Mouse (Mus musculus): ENCODE measurements around the gene Cyp39a1. TPM values are rescaled to one million over a fixed set of nuclear protein-coding genes. Genes with fewer than 3 reads are reported as not detected.
A peak's percentile ranks its signal among the peaks of the same experiment; 100 is the strongest.

The Cyp39a1 gene
- total and polyA plus RNA-seq, 2 experiments from 2014 or later: 1.7 to 8.9 TPM

DNA sequence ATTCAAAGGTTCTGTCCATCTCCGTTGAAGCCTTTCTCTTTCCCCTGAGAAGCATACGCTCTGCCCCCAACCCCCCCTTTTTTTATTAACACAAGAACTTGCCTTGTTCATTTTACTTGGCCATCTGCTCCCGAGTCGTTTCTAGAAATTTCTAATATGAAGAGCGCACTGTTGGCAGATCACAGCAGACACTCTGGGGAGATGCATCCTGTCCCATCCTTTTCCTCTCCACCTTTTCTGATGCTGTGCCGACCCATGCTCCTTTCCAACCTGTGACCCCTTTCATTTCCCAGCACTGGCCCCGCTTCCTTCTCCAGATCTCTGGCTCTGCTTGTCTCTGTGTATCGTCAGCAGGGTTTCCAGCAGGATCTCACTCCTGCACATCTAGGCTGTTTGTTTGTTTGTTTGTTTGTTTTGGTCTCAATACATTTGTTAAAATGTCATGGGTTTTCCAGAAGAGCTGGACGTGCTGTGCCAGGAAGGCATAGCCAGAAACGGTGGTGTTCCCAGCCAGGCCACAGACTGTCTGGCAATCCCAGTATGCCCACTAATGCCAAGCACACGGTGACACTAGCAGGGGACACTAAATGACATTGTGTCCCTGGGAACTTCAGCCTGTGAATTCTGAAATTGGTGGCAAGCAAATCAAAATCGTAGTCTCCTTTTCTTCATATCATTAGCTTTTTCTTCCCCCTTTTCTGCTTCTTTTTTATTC lies 37.1 kb downstream of the Cyp39a1 start:
- Histone ChIP-seq H3K9ac (no peak overlapping the region), H3K27me3 (ENCODE audit: insufficient read depth, low read length) (no peaks in the 10 kb centered on the region), H3K4me3 (ENCODE audit: low read depth, low read length) (no peak overlapping the region), H3K9me3 (ENCODE audit: low read length) (0 out of 2 replicates have a peak, but pooled peaks cover 2% of the 10 kb centered on the region), H3K4me1 (ENCODE audit: insufficient read depth) (no peaks in the 10 kb centered on the region), H3K27ac (ENCODE audit: low read depth, low read length) (no peak overlapping the region), H3K4me2 (ENCODE audit: low read depth) (no peak overlapping the region), H3K36me3 (ENCODE audit: insufficient read depth) (no peaks in the 10 kb centered on the region)
- ATAC-seq (no peak), DNase-seq (no peak)
- WGBS: 81% methylated on average over 12 of the region's 12 CpGs
- no peak for TF ChIP-seq CTCF (IDR thresholded peaks at IDR 0.05; ENCODE audit: low read depth)

DNA sequence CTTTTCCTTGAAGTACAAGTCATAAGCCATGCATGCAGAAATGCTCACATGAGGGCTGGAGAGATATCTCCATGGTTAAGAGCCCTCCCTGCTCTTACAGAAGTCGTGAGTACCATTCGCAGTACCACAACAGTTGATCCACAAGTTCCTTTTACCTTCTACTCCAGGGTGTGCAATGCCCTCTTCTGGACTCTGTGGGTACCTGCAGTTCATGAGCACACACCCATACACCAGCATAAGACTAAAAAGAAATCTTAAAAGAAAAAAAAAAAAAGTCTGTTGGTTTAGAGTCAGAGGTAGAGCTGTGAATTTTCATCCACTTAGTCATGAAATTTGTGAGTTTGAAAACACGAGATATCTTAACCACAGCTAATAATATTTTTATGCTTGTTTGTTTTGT lies 39.5 kb downstream of the Cyp39a1 start:
- Histone ChIP-seq H3K9ac (no peak overlapping the region), H3K4me2 (ENCODE audit: low read depth) (no peak overlapping the region), H3K27ac (ENCODE audit: low read depth, low read length) (no peak overlapping the region), H3K36me3 (ENCODE audit: insufficient read depth) (no peaks in the 10 kb centered on the region), H3K9me3 (ENCODE audit: low read length) (0 out of 2 replicates have a peak, but pooled peaks cover 2% of the 10 kb centered on the region), H3K4me1 (ENCODE audit: insufficient read depth) (no peaks in the 10 kb centered on the region), H3K27me3 (ENCODE audit: insufficient read depth, low read length) (no peaks in the 10 kb centered on the region), H3K4me3 (ENCODE audit: low read depth, low read length) (no peak overlapping the region)
- 95% methylated on average over 3 of the region's 3 CpGs for WGBS
- no peak for TF ChIP-seq CTCF (IDR thresholded peaks at IDR 0.05; ENCODE audit: low read depth)
- DNase-seq: no peak
- ATAC-seq: no peak

GRCm38 (mm10) chr17:43707254-43707653 lies 40.0 kb downstream of the Cyp39a1 start:
- no peaks in the 10 kb centered on the region for H3K27me3 ChIP-seq (ENCODE audit: insufficient read depth, low read length)
- ATAC-seq: no peak
- H3K9me3 ChIP-seq (ENCODE audit: low read length): 0 out of 2 replicates have a peak, but pooled peaks cover 2% of the 10 kb centered on the region
- no peak overlapping the region for H3K9ac ChIP-seq
- H3K4me3 ChIP-seq (ENCODE audit: low read depth, low read length): no peak overlapping the region
- TF ChIP-seq CTCF (IDR thresholded peaks at IDR 0.05; ENCODE audit: low read depth): peak; percentile 18; the same call in 1 of the 2 replicates
- 66% methylated on average over 3 of the region's 3 CpGs for WGBS
- H3K36me3 ChIP-seq (ENCODE audit: insufficient read depth): no peaks in the 10 kb centered on the region
- DNase-seq: no peak
- no peak overlapping the region for H3K4me2 ChIP-seq (ENCODE audit: low read depth)
- H3K27ac ChIP-seq (ENCODE audit: low read depth, low read length): no peak overlapping the region
- H3K4me1 ChIP-seq (ENCODE audit: insufficient read depth): no peaks in the 10 kb centered on the region

GRCm38 (mm10) chr17:43711557-43712352 lies 44.5 kb downstream of the Cyp39a1 start:
- Histone ChIP-seq H3K9ac (no peak overlapping the region), H3K4me2 (ENCODE audit: low read depth) (no peak overlapping the region), H3K27me3 (ENCODE audit: insufficient read depth, low read length) (no peaks in the 10 kb centered on the region), H3K9me3 (ENCODE audit: low read length) (0 out of 2 replicates have a peak, but pooled peaks cover 2% of the 10 kb centered on the region), H3K4me1 (ENCODE audit: insufficient read depth) (no peaks in the 10 kb centered on the region), H3K4me3 (ENCODE audit: low read depth, low read length) (no peak overlapping the region), H3K36me3 (ENCODE audit: insufficient read depth) (no peaks in the 10 kb centered on the region), H3K27ac (ENCODE audit: low read depth, low read length) (no peak overlapping the region)
- 93% methylated on average over 7 of the region's 7 CpGs for WGBS
- DNase-seq (no peak), ATAC-seq (no peak)
- TF ChIP-seq CTCF (IDR thresholded peaks at IDR 0.05; ENCODE audit: low read depth): no peak

- Histone ChIP-seq H3K4me1 (ENCODE audit: insufficient read depth) (no peaks in the 10 kb centered on the region), H3K36me3 (ENCODE audit: insufficient read depth) (no peaks in the 10 kb centered on the region), H3K27me3 (ENCODE audit: insufficient read depth, low read length) (no peaks in the 10 kb centered on the region), H3K9me3 (ENCODE audit: low read length) (no peaks in the 10 kb centered on the region), H3K4me3 (ENCODE audit: low read depth, low read length) (no peak overlapping the region), H3K9ac (no peak overlapping the region), H3K4me2 (ENCODE audit: low read depth) (no peak overlapping the region), H3K27ac (ENCODE audit: low read depth, low read length) (no peak overlapping the region)
- 63% methylated on average over 3 of the region's 3 CpGs for WGBS
- DNase-seq (no peak), ATAC-seq (no peak)
- no peak for TF ChIP-seq CTCF (IDR thresholded peaks at IDR 0.05; ENCODE audit: low read depth)
These were observed 47.0 kb downstream of the Cyp39a1 start for GRCm38 (mm10) chr17:43714191-43714590.

- Histone ChIP-seq H3K9ac (no peak overlapping the region), H3K4me2 (ENCODE audit: low read depth) (no peak overlapping the region), H3K27me3 (ENCODE audit: insufficient read depth, low read length) (no peaks in the 10 kb centered on the region), H3K36me3 (ENCODE audit: insufficient read depth) (no peaks in the 10 kb centered on the region), H3K9me3 (ENCODE audit: low read length) (no peaks in the 10 kb centered on the region), H3K4me1 (ENCODE audit: insufficient read depth) (no peaks in the 10 kb centered on the region), H3K4me3 (ENCODE audit: low read depth, low read length) (no peak overlapping the region), H3K27ac (ENCODE audit: low read depth, low read length) (no peak overlapping the region)
- DNase-seq (peak; percentile 35), ATAC-seq (peak; percentile 18; the same call in 1 of the 2 replicates)
- 50% methylated on average over 7 of the region's 7 CpGs for WGBS
- no peak for TF ChIP-seq CTCF (IDR thresholded peaks at IDR 0.05; ENCODE audit: low read depth)
These were observed 49.4 kb downstream of the Cyp39a1 start for GRCm38 (mm10) chr17:43716601-43717000.

GRCm38 (mm10) chr17:43719401-43719800 lies 52.2 kb downstream of the Cyp39a1 start:
- Histone ChIP-seq H3K36me3 (ENCODE audit: insufficient read depth) (no peaks in the 10 kb centered on the region), H3K27me3 (ENCODE audit: insufficient read depth, low read length) (no peaks in the 10 kb centered on the region), H3K4me3 (ENCODE audit: low read depth, low read length) (no peak overlapping the region), H3K9me3 (ENCODE audit: low read length) (no peaks in the 10 kb centered on the region), H3K4me2 (ENCODE audit: low read depth) (no peak overlapping the region), H3K27ac (ENCODE audit: low read depth, low read length) (no peak overlapping the region), H3K9ac (no peak overlapping the region), H3K4me1 (ENCODE audit: insufficient read depth) (no peaks in the 10 kb centered on the region)
- no peak for DNase-seq
- no peak for ATAC-seq
- 95% methylated on average over 3 of the region's 3 CpGs for WGBS
- no peak for TF ChIP-seq CTCF (IDR thresholded peaks at IDR 0.05; ENCODE audit: low read depth)

Data from forebrain, postnatal 0 days (tissue).